Mouse (Mus musculus) ES-Bruce4 (cell line): ENCODE measurements at regions not wholly inside any gene's neighbourhood (a gene's known extent, or its start where the extent isn't known, plus 50 kb on each side); places are given as distances from the start of the nearest gene placed in this dataset.

Source experiments
- CTCF ChIP-seq: IDR thresholded peaks from one replicate; pipeline ENCODE4 v1.8.1; 2011; ENCODE audit warnings: low read depth, low read length
- EP300 ChIP-seq: IDR thresholded peaks from 2 replicates; pipeline ENCODE4 v1.6.1; 2011; ENCODE audit warnings: low read depth, low read length; ENCODE audit not compliant: insufficient read depth
- POLR2A ChIP-seq: IDR thresholded peaks from one replicate; pipeline ENCODE4 v1.8.1; 2011; ENCODE audit warnings: low read length; ENCODE audit not compliant: insufficient read depth

DNA sequence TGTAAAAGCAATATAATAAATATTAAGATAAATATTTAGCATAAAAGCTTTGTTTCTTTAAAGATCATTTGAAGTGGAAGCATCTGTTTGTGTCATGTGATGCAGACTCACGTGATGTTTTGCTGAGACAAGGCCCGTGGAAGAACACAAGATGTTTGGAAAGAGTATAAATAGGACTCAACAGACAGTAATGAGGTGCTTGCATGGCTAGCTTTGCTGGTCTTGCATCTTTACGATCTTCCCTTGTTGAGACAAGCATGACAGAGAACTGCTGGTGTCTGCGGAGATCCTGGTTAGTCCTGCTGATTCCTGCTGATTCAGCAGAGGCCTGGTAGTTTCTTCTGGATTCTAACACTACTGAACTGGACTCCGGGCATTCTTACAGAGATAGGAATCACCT, 576.4 kb upstream of the Nox3 start:
- TF ChIP-seq CTCF (no peak), EP300 (no peak), POLR2A (no peak)
